Mouse (Mus musculus): ENCODE data around the gene Lypd5.

The Lypd5 gene

GRCm38 (mm10) chr7:24348896-24349295 is at the start of gene Lypd5:
TSS of gene Lypd5 (plus strand) at chr7:24349196.
- no peak for DNase-seq (ENCODE audit: low spot score)

- DNase-seq (ENCODE audit: low spot score): no peak
Observed at GRCm38 (mm10) chr7:24299823-24300481, 49.0 kb upstream of the Lypd5 start.

GRCm38 (mm10) chr7:24300771-24301282 is 48.2 kb upstream of the Lypd5 start, which contains the start of gene Zfp61:
TSS of gene Zfp61 (minus strand) at chr7:24301232.
- peak; percentile 52 for DNase-seq (ENCODE audit: low spot score)

GRCm38 (mm10) chr7:24315726-24316566 is 33.0 kb upstream of the Lypd5 start:
- peak; percentile 9 for DNase-seq (ENCODE audit: low spot score)

GRCm38 (mm10) chr7:24316567-24317092 is 32.4 kb upstream of the Lypd5 start, which contains the start of gene Zfp94:
TSS of gene Zfp94 (minus strand) at chr7:24316666.
- DNase-seq (ENCODE audit: low spot score): peak; percentile 90

GRCm38 (mm10) chr7:24318942-24319341 is 30.1 kb upstream of the Lypd5 start:
- DNase-seq (ENCODE audit: low spot score): no peak

GRCm38 (mm10) chr7:24322593-24322992 is 26.4 kb upstream of the Lypd5 start:
- no peak for DNase-seq (ENCODE audit: low spot score)

- DNase-seq (ENCODE audit: low spot score): no peak
Observed at GRCm38 (mm10) chr7:24325197-24325596, 23.8 kb upstream of the Lypd5 start.

- no peak for DNase-seq (ENCODE audit: low spot score)
Observed at GRCm38 (mm10) chr7:24325675-24326128, 23.3 kb upstream of the Lypd5 start.

- DNase-seq (ENCODE audit: low spot score): no peak
Observed at GRCm38 (mm10) chr7:24326273-24327135, 22.5 kb upstream of the Lypd5 start.

- no peak for DNase-seq (ENCODE audit: low spot score)
Observed at GRCm38 (mm10) chr7:24327281-24327975, 21.6 kb upstream of the Lypd5 start.

- no peak for DNase-seq (ENCODE audit: low spot score)
Observed at GRCm38 (mm10) chr7:24333304-24333986, 15.6 kb upstream of the Lypd5 start, which contains the start of gene Tescl. TSS of gene Tescl (minus strand) at chr7:24333936.

GRCm38 (mm10) chr7:24335699-24336309 is 13.2 kb upstream of the Lypd5 start:
- peak; percentile 70 for DNase-seq (ENCODE audit: low spot score)

GRCm38 (mm10) chr7:24338241-24338640 is 10.8 kb upstream of the Lypd5 start:
- DNase-seq (ENCODE audit: low spot score): no peak

- DNase-seq (ENCODE audit: low spot score): no peak
Observed at GRCm38 (mm10) chr7:24343701-24344272, 5.2 kb upstream of the Lypd5 start.

- no peak for DNase-seq (ENCODE audit: low spot score)
Observed at GRCm38 (mm10) chr7:24346444-24346843, 2.6 kb upstream of the Lypd5 start.

GRCm38 (mm10) chr7:24355646-24356045 is 6.7 kb downstream of the Lypd5 start:
- DNase-seq (ENCODE audit: low spot score): no peak

GRCm38 (mm10) chr7:24356081-24356480 is 7.1 kb downstream of the Lypd5 start:
- DNase-seq (ENCODE audit: low spot score): no peak

GRCm38 (mm10) chr7:24357899-24358298 is 8.9 kb downstream of the Lypd5 start:
- no peak for DNase-seq (ENCODE audit: low spot score)

Data from c-Kit-positive CD71-positive TER-119-positive erythroid progenitor cells, embryonic 14.5 days (primary cell).